Mouse (Mus musculus) liver, embryonic 14.5 days (tissue): ENCODE results near the gene Igfbp2.

Experiments
- CTCF ChIP-seq: IDR thresholded peaks from 2 replicates; pipeline ENCODE4 v1.5.1; 2016; ENCODE audit warnings: antibody characterized with exemption, low read depth, control low read depth
- EP300 ChIP-seq: IDR thresholded peaks from 2 replicates; pipeline ENCODE4 v1.6.1; 2016; ENCODE audit warnings: antibody characterized with exemption, low read depth

DNA sequence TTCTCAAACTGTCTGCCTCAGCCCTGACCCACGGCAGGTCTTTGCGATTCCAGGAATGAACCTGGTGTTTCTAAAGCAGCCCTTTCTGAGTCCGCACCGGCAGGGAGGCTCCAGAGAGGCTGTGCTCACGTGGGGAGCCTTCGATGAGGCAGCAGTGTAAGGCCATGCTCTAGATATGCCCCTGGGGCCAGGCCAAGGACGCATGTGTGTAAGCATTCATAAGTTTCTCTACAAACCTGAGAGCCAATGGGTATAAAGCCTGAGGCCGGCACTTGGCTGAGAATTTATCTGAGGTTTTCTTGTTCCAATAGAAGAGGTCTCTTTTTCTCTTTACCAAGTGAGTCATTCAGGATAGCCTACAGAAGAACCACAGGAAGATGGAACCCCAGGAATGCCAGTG is 15.1 kb downstream of the Igfbp2 start:
- TF ChIP-seq CTCF, result no peak
- TF ChIP-seq EP300, result no peak
